Mouse (Mus musculus): Measurements from ENCODE around the gene Amz1. TPM values are rescaled to one million over a fixed set of nuclear protein-coding genes. Genes with fewer than 3 reads are reported as not detected.
A peak's percentile ranks its signal among the peaks of the same experiment; 100 is the strongest.

The Amz1 gene
- polyA plus RNA-seq, 1 experiment from 2014 or later = 2.7 TPM

DNA sequence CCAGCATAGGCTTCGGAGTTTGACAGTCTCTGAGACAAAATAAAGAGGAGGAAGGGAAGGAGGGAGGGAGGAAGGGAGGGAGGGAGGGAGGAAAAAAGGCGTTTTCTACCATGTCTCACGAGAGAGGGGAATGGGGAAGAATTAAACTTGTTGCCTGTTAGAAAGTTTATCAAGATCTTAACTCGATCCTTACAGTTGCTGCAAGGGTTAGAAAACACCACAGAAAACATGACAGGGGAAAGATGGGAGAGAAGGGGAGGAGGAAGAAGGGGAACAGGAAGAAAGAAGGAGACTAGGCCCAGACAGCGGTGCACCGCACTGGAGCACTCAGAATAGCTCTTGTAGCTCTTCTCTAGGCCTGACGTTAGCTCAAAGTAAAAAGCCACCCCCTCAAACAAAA lies 48.2 kb downstream of the Amz1 start:
- H3K4me2 ChIP-seq = no peak overlapping the region
- H3K4me1 ChIP-seq = peaks cover 41% of the 10 kb centered on the region
- 65% methylated on average over 7 of the region's 7 CpGs for WGBS
- 0 out of 2 replicates have a peak overlapping the region, but pooled peaks have one; percentile 12 for H3K9ac ChIP-seq
- ATAC-seq = no peak
- H3K27ac ChIP-seq = peak overlapping the region; percentile 70
- H3K36me3 ChIP-seq (ENCODE audit: poor library complexity, severe bottlenecking) = peaks cover 7% of the 10 kb centered on the region; the same call in 1 of the 2 replicates
- no peaks in the 10 kb centered on the region for H3K27me3 ChIP-seq
- no peaks in the 10 kb centered on the region for H3K9me3 ChIP-seq (replicated peaks)
- no peak overlapping the region for H3K4me3 ChIP-seq

- WGBS = 96% methylated on average over 4 of the region's 4 CpGs
- Histone ChIP-seq H3K4me3 (no peak overlapping the region), H3K27ac (no peak overlapping the region), H3K4me2 (no peak overlapping the region), H3K4me1 (peaks cover 15% of the 10 kb centered on the region), H3K27me3 (no peaks in the 10 kb centered on the region), H3K36me3 (ENCODE audit: poor library complexity, severe bottlenecking) (peaks cover 23% of the 10 kb centered on the region), H3K9ac (no peak overlapping the region), H3K9me3 (replicated peaks) (no peaks in the 10 kb centered on the region)
- no peak for ATAC-seq
Observed at GRCm38 (mm10) chr5:140775111-140775510, 51.2 kb downstream of the Amz1 start.

GRCm38 (mm10) chr5:140776968-140777367 lies 53.0 kb downstream of the Amz1 start:
- no peak for ATAC-seq
- WGBS = 90% methylated on average over 9 of the region's 9 CpGs
- peaks cover 4% of the 10 kb centered on the region for H3K4me1 ChIP-seq

DNA sequence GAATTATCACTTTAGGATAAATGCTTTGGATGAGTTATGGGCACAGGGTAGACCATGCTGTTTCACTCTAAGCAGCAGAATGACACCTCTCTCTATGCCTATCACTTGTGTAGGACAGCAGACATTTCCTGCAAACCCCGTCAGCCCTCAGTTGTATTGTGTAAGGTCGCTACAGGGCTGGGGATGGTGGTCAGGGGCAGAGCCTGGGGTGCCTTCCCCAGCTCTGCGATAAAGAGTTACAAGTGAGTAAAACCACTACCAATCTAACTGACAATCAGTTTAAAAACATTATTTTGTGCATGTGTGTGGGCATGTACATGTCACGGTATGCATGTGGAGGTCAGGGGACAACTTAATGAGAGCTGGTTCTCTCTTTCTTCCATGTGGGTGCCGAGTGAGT lies 57.2 kb downstream of the Amz1 start:
- 92% methylated on average over 5 of the region's 5 CpGs for WGBS
- no peak for ATAC-seq
- no peak overlapping the region for H3K9ac ChIP-seq
- H3K4me3 ChIP-seq = no peak overlapping the region
- H3K4me2 ChIP-seq = no peak overlapping the region
- no peak overlapping the region for H3K27ac ChIP-seq
- H3K4me1 ChIP-seq = no peaks in the 10 kb centered on the region
- H3K27me3 ChIP-seq = no peaks in the 10 kb centered on the region
- H3K36me3 ChIP-seq (ENCODE audit: poor library complexity, severe bottlenecking) = peaks cover 69% of the 10 kb centered on the region
- no peaks in the 10 kb centered on the region for H3K9me3 ChIP-seq (replicated peaks)

More at GRCm38 (mm10) chr5:140776968-140777367, 53.0 kb downstream of the Amz1 start:
- Histone ChIP-seq H3K4me3 (no peak overlapping the region), H3K9me3 (replicated peaks) (no peaks in the 10 kb centered on the region), H3K4me2 (no peak overlapping the region), H3K27me3 (no peaks in the 10 kb centered on the region), H3K9ac (no peak overlapping the region), H3K36me3 (ENCODE audit: poor library complexity, severe bottlenecking) (peaks cover 33% of the 10 kb centered on the region), H3K27ac (no peak overlapping the region)

GRCm38 (mm10) chr5:140781886-140782572 lies 58.1 kb downstream of the Amz1 start:
- H3K27ac ChIP-seq = no peak overlapping the region
- H3K4me1 ChIP-seq = no peaks in the 10 kb centered on the region
- peaks cover 69% of the 10 kb centered on the region for H3K36me3 ChIP-seq (ENCODE audit: poor library complexity, severe bottlenecking)
- H3K4me2 ChIP-seq = no peak overlapping the region
- 93% methylated on average over 8 of the region's 8 CpGs for WGBS
- ATAC-seq = no peak
- no peaks in the 10 kb centered on the region for H3K9me3 ChIP-seq (replicated peaks)
- H3K9ac ChIP-seq = no peak overlapping the region
- H3K4me3 ChIP-seq = no peak overlapping the region
- H3K27me3 ChIP-seq = no peaks in the 10 kb centered on the region

DNA sequence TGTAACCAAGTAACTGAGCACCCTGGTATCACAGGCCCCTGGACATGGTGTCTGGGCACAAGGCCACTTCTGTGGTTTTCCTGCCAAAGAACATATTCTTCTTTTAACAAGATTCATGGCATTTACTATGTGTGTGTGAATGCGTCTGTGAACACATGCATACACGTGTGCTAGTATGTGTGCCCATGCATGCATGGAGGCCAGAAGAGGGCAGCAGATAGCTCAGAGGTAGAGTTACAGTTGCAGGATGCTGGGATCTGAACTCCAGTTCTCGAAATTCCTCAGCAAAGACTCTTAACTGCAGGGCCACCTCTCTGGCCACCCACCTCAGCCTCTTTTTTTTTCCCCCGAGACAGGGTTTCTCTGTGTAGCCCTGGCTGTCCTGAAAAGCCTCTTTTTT lies 59.6 kb downstream of the Amz1 start:
- peaks cover 54% of the 10 kb centered on the region for H3K36me3 ChIP-seq (ENCODE audit: poor library complexity, severe bottlenecking)
- H3K27me3 ChIP-seq = no peaks in the 10 kb centered on the region
- H3K27ac ChIP-seq = no peak overlapping the region
- peaks cover 2% of the 10 kb centered on the region; the same call in 1 of the 2 replicates for H3K4me1 ChIP-seq
- H3K9ac ChIP-seq = no peak overlapping the region
- H3K4me2 ChIP-seq = no peak overlapping the region
- ATAC-seq = no peak
- H3K9me3 ChIP-seq (replicated peaks) = no peaks in the 10 kb centered on the region
- WGBS = 89% methylated on average over 4 of the region's 4 CpGs
- no peak overlapping the region for H3K4me3 ChIP-seq

DNA sequence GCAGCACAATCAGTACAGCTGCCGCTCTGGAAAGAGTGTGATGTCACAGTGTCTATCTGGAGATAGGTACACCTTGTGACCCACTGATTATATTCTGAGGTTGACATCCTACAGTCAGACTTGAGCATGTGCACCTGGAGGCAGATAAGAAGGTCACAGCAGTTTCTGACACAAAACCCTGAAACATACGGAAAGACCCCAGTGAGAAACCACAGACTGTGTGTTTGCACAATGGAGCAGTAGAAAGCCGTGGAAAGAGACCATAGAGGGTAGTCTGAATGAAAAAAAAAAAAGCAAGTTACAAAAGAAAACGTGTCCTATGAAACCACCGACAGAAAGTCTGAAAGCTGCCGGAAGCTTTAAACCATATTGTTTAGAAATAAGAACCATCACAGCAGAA lies 60.4 kb downstream of the Amz1 start:
- H3K9me3 ChIP-seq (replicated peaks) = no peaks in the 10 kb centered on the region
- H3K9ac ChIP-seq = no peak overlapping the region
- no peak overlapping the region for H3K4me3 ChIP-seq
- H3K4me1 ChIP-seq = peaks cover 7% of the 10 kb centered on the region
- H3K4me2 ChIP-seq = no peak overlapping the region
- H3K27me3 ChIP-seq = no peaks in the 10 kb centered on the region
- 85% methylated on average over 6 of the region's 6 CpGs for WGBS
- no peak for ATAC-seq
- H3K36me3 ChIP-seq (ENCODE audit: poor library complexity, severe bottlenecking) = peaks cover 48% of the 10 kb centered on the region
- no peak overlapping the region for H3K27ac ChIP-seq

GRCm38 (mm10) chr5:140785240-140785872 lies 61.4 kb downstream of the Amz1 start:
- Histone ChIP-seq H3K27ac (no peak overlapping the region), H3K9me3 (replicated peaks) (no peaks in the 10 kb centered on the region), H3K27me3 (no peaks in the 10 kb centered on the region), H3K4me2 (no peak overlapping the region), H3K36me3 (ENCODE audit: poor library complexity, severe bottlenecking) (peaks cover 46% of the 10 kb centered on the region), H3K9ac (no peak overlapping the region), H3K4me1 (peaks cover 16% of the 10 kb centered on the region), H3K4me3 (no peak overlapping the region)
- no peak for ATAC-seq
- WGBS = 92% methylated on average over 13 of the region's 13 CpGs

DNA sequence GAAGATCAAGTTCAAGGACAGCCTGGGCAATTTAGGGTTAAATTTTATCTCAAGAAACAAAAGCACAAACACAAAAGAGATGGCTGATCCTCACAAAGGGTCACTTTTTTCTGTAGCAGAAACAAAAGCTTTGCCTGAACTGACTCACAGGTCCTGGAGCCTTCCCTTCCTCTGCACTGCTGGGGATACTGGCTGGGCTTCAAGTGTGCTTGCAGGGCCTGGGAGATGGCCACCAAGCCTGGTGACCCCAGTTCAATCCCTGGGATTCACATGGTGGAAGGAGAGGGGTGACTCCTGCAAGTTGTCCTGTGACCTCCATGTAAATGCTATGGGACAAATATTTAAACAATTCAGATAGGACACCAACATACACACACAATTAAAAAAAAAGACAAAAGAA lies 65.6 kb downstream of the Amz1 start:
- H3K4me3 ChIP-seq = no peak overlapping the region
- no peaks in the 10 kb centered on the region for H3K9me3 ChIP-seq (replicated peaks)
- no peak overlapping the region for H3K27ac ChIP-seq
- ATAC-seq = no peak
- H3K36me3 ChIP-seq (ENCODE audit: poor library complexity, severe bottlenecking) = peaks cover 10% of the 10 kb centered on the region
- no peaks in the 10 kb centered on the region for H3K27me3 ChIP-seq
- no peak overlapping the region for H3K4me2 ChIP-seq
- no peak overlapping the region for H3K9ac ChIP-seq
- peaks cover 45% of the 10 kb centered on the region for H3K4me1 ChIP-seq

GRCm38 (mm10) chr5:140790392-140790791 lies 66.5 kb downstream of the Amz1 start:
- Histone ChIP-seq H3K4me3 (no peak overlapping the region), H3K27ac (peak overlapping the region; percentile 93), H3K36me3 (ENCODE audit: poor library complexity, severe bottlenecking) (peaks cover 2% of the 10 kb centered on the region; the same call in 1 of the 2 replicates), H3K9me3 (replicated peaks) (no peaks in the 10 kb centered on the region), H3K27me3 (no peaks in the 10 kb centered on the region), H3K4me1 (peaks cover 52% of the 10 kb centered on the region), H3K9ac (no peak overlapping the region), H3K4me2 (peak overlapping the region; percentile 34; the same call in 1 of the 2 replicates)
- ATAC-seq = no peak
- 67% methylated on average over 2 of the region's 2 CpGs for WGBS

GRCm38 (mm10) chr5:140790937-140791877 lies 67.3 kb downstream of the Amz1 start:
- H3K4me2 ChIP-seq = peak overlapping the region; percentile 34
- H3K36me3 ChIP-seq (ENCODE audit: poor library complexity, severe bottlenecking) = no peaks in the 10 kb centered on the region; the same call in 1 of the 2 replicates
- no peak overlapping the region; the same call in 1 of the 2 replicates for H3K9ac ChIP-seq

DNA sequence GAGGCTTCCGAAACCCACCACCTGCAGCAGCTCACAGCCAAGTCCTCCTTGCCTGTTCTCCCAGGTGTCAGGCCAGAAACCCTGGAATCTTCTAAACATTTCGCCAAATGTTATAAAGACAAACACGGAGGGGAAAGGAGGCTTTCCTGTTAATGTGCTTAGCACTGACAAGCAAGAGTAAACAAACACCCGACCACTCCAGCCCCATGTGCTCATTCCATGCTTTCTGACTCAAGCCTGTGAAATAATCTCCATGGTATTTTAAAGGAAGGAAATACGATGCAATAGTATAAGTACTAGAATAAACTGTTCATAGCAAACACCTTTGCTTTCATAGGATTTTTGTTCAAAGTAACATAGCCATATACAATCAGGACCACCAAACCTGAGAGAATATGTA lies 68.3 kb downstream of the Amz1 start:
- 51% methylated on average over 5 of the region's 5 CpGs for WGBS
- no peak for ATAC-seq
- no peaks in the 10 kb centered on the region; the same call in 1 of the 2 replicates for H3K36me3 ChIP-seq (ENCODE audit: poor library complexity, severe bottlenecking)
- H3K9me3 ChIP-seq (replicated peaks) = no peaks in the 10 kb centered on the region
- no peaks in the 10 kb centered on the region for H3K27me3 ChIP-seq
- peak overlapping the region; percentile 93 for H3K27ac ChIP-seq
- no peak overlapping the region for H3K4me3 ChIP-seq
- no peak overlapping the region for H3K4me2 ChIP-seq
- H3K9ac ChIP-seq = peak overlapping the region; percentile 31; the same call in 1 of the 2 replicates
- peaks cover 52% of the 10 kb centered on the region for H3K4me1 ChIP-seq

More at GRCm38 (mm10) chr5:140790937-140791877, 67.3 kb downstream of the Amz1 start:
- Histone ChIP-seq H3K4me1 (peaks cover 52% of the 10 kb centered on the region), H3K27ac (peak overlapping the region; percentile 93), H3K4me3 (no peak overlapping the region), H3K9me3 (replicated peaks) (no peaks in the 10 kb centered on the region), H3K27me3 (no peaks in the 10 kb centered on the region)
- WGBS = 15% methylated on average over 9 of the region's 9 CpGs
- ATAC-seq = peak; percentile 88

Measured in forebrain, embryonic 13.5 days (tissue).